Mouse (Mus musculus) heart, embryonic 10.5 days (tissue): ENCODE measurements around the gene Bdkrb2. TPM values are rescaled to one million over a fixed set of nuclear protein-coding genes. Genes with fewer than 3 reads are reported as not detected.

Experiments
- DNase-seq: peaks from one replicate; pipeline ENCODE4 v3.0.0-alpha.2; 2017; ENCODE audit warnings: low spot score
- H3K27ac ChIP-seq: fragments of 300-500 bp; sonication (generic); 2 replicates; pipeline ENCODE4 v1.5.1; 2016; ENCODE audit warnings: mild to moderate bottlenecking
- H3K27me3 ChIP-seq: fragments of 300-500 bp; sonication (generic); 2 replicates; pipeline ENCODE4 v1.6.1; 2016; ENCODE audit warnings: mild to moderate bottlenecking; ENCODE audit not compliant: poor library complexity, insufficient read depth, severe bottlenecking
- H3K36me3 ChIP-seq: fragments of 300-500 bp; sonication (generic); 2 replicates; pipeline ENCODE4 v1.6.1; 2016; ENCODE audit warnings: mild to moderate bottlenecking, moderate library complexity
- H3K4me1 ChIP-seq: fragments of 300-500 bp; sonication (generic); 2 replicates; pipeline ENCODE4 v1.6.1; 2016; ENCODE audit warnings: mild to moderate bottlenecking
- H3K4me3 ChIP-seq: fragments of 300-500 bp; sonication (generic); 2 replicates; pipeline ENCODE4 v1.5.1; 2016; ENCODE audit warnings: mild to moderate bottlenecking, moderate library complexity
- H3K9me3 ChIP-seq: fragments of 300-500 bp; sonication (generic); 2 replicates; pipeline ENCODE4 v1.6.1; 2016; ENCODE audit warnings: mild to moderate bottlenecking, moderate library complexity
- WGBS: fragments of 180-500 bp; shearing (Covaris S2); methylation state at CpG from one replicate; pipeline ENCODE4 v1.1.7; 2016; 5-methylcytosine and 5-hydroxymethylcytosine counted together
- polyA plus RNA-seq: library from polyadenylated mRNA; unstranded; fragments of >200 nt; fragmentation: Nextera tagmentation; extraction: Ambion mirVana; gene quantifications from 2 replicates; pipeline ENCODE4 v1.2.1, GENCODE M21; 2016

Bdkrb2 gene
- polyA plus RNA-seq, 1 experiment from 2014 or later = 1.4 TPM

DNA sequence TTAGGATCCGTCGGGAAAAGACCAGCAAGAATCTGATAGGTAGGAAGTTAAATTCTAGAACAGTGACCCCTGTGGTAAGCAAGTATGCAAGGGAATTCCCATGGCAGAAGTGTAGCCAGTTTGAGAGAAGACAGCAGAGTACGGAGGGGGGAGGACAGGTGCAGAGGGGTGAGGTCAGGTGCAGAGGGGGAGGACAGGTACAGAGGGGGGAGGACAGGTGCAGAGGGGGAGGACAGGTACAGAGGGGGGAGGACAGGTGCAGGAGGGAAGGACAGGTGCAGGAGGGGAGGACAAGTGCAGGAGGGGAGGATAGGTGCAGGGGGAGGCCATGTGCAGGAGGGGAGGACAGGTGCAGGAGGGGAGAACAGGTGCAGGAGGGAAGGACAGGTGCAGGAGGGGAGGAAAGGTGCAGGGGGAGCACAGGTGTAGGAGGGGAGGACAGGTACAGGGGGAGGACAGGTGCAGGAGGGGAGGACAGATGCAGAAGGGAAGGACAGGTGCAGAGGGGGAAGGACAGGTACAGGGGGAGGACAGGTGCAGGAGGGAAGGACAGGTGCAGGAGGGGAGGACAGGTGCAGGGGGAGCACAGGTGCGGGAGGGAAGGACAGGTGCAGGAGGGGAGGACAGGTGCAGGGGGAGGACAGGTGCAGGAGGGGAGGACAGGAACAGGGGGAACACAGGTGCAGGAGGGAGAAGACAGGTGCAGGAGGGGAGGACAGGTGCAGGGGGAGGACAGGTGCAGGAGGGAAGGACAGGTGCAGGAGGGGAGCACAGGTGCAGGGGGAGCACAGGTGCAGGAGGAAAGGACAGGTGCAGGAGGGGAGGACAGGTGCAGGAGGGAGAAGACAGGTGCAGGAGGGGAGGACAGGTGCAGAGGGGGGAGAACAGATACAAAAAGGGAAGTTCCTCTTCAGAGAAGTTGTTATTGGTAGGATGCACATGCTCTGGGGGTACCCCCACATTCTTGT lies 12.9 kb upstream of the Bdkrb2 start:
- Histone ChIP-seq H3K27ac (0 out of 2 replicates have a peak overlapping the region, but pooled peaks have one; percentile 38), H3K9me3 (no peaks in the 10 kb centered on the region), H3K4me1 (peaks cover 63% of the 10 kb centered on the region), H3K27me3 (peaks cover 4% of the 10 kb centered on the region; the same call in 1 of the 2 replicates), H3K4me3 (no peak overlapping the region), H3K36me3 (no peaks in the 10 kb centered on the region)
- no peak for DNase-seq
- 67% methylated on average over 4 of the region's 4 CpGs for WGBS

DNA sequence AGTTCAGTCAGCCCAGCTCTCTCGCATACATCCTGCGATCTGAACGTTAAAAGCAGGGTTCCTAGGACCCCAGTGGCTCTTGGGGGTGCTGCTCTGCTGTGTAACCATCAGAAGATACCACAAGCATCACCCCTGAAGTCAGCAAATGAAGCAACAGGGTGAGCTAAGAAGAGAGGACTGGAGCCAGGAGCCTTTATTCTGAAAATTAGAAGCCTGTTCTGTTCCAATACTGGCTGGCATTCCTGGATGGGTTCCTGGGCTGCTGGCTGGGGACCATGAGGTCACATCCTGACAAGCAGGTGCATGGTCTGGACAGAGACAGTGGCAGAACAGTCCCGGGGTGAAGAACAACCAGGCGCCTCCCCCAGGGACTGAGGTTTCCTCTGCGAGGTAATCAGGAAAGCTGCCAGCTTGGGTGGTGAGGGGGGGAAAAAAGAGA lies 11.5 kb upstream of the Bdkrb2 start:
- DNase-seq = no peak
- Histone ChIP-seq H3K9me3 (no peaks in the 10 kb centered on the region), H3K4me3 (no peak overlapping the region), H3K27me3 (peaks cover 4% of the 10 kb centered on the region; the same call in 1 of the 2 replicates), H3K4me1 (peaks cover 63% of the 10 kb centered on the region), H3K27ac (0 out of 2 replicates have a peak overlapping the region, but pooled peaks have one; percentile 56), H3K36me3 (no peaks in the 10 kb centered on the region)
- WGBS = 52% methylated on average over 6 of the region's 6 CpGs

GRCm38 (mm10) chr12:105554151-105554772 lies 8.8 kb upstream of the Bdkrb2 start:
- no peaks in the 10 kb centered on the region for H3K9me3 ChIP-seq
- no peaks in the 10 kb centered on the region for H3K36me3 ChIP-seq
- H3K27ac ChIP-seq = peak overlapping the region; percentile 86
- H3K27me3 ChIP-seq = peaks cover 4% of the 10 kb centered on the region
- no peak overlapping the region for H3K4me3 ChIP-seq
- H3K4me1 ChIP-seq = peaks cover 56% of the 10 kb centered on the region
- no peak for DNase-seq
- WGBS = 44% methylated on average over 8 of the region's 8 CpGs

DNA sequence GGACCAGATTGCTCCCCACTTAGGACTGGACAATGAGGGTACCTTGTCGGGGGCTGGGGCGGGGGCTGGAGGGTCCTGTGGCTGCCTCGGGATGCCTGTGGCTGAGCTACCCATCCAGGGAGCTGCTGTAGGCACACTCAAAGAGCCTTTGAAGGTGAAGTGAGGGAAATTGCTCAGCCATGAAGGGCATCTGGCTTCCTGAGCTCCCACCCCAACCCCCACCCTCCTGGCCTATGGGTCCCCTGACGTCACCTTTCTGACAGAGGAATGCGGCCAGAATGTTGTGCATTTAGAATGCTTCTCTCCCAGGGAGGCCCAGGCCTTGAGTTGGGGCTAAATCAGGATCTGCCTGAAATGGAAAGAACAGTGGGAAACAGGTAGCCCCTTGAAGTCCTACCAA lies 7.9 kb upstream of the Bdkrb2 start:
- H3K9me3 ChIP-seq = no peaks in the 10 kb centered on the region
- peaks cover 52% of the 10 kb centered on the region for H3K4me1 ChIP-seq
- 0 out of 2 replicates have a peak overlapping the region, but pooled peaks have one; percentile 2 for H3K4me3 ChIP-seq
- H3K27me3 ChIP-seq = peaks cover 4% of the 10 kb centered on the region
- peak overlapping the region; percentile 86 for H3K27ac ChIP-seq
- WGBS = 39% methylated on average over 5 of the region's 5 CpGs
- DNase-seq = peak; percentile 82
- no peaks in the 10 kb centered on the region for H3K36me3 ChIP-seq

DNA sequence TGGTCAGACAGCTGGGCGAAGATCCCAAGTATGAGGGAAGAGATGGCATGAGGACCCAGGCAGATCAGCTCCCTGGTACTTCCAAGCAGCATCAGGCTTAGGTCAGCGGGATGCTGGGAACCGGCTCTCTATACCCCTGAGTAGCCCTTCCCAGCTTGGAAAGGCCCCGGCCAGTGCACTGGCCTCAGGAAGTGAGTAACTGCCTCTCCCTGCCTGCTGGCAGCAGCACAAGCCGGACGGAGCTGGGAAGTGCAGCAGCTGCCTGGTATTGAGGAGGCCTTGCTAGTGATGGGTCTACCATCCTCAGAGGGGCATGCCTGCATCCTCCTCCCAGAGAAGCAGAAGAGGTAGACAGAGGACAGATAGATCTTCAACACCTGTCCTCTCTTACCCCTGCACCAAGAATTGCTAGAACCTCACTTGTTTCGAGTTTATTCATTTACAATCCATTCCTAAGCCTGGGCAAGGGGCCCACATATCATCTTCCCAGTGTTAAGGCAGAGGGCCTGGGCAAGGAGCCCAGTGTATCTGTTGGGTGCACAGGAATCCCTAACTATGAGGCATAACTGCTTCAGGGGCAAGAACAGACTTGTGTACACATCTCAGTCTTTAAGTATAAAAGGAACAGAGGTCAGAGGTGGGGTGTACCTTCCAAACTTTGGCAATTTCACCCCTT lies 5.6 kb upstream of the Bdkrb2 start:
- 53% methylated on average over 7 of the region's 7 CpGs for WGBS
- DNase-seq = no peak
- Histone ChIP-seq H3K27me3 (peaks cover 20% of the 10 kb centered on the region), H3K4me1 (peaks cover 58% of the 10 kb centered on the region), H3K4me3 (no peak overlapping the region), H3K9me3 (no peaks in the 10 kb centered on the region), H3K36me3 (no peaks in the 10 kb centered on the region), H3K27ac (peak overlapping the region; percentile 86; the same call in 1 of the 2 replicates)

- no peak for DNase-seq
- peak overlapping the region; percentile 80 for H3K27ac ChIP-seq
- WGBS = 38% methylated on average over 8 of the region's 8 CpGs
- H3K9me3 ChIP-seq = no peaks in the 10 kb centered on the region
- H3K4me3 ChIP-seq = no peak overlapping the region
- H3K4me1 ChIP-seq = peaks cover 67% of the 10 kb centered on the region
- no peaks in the 10 kb centered on the region for H3K36me3 ChIP-seq
- peaks cover 51% of the 10 kb centered on the region for H3K27me3 ChIP-seq
Observed at GRCm38 (mm10) chr12:105561007-105561534, 2.0 kb upstream of the Bdkrb2 start.

DNA sequence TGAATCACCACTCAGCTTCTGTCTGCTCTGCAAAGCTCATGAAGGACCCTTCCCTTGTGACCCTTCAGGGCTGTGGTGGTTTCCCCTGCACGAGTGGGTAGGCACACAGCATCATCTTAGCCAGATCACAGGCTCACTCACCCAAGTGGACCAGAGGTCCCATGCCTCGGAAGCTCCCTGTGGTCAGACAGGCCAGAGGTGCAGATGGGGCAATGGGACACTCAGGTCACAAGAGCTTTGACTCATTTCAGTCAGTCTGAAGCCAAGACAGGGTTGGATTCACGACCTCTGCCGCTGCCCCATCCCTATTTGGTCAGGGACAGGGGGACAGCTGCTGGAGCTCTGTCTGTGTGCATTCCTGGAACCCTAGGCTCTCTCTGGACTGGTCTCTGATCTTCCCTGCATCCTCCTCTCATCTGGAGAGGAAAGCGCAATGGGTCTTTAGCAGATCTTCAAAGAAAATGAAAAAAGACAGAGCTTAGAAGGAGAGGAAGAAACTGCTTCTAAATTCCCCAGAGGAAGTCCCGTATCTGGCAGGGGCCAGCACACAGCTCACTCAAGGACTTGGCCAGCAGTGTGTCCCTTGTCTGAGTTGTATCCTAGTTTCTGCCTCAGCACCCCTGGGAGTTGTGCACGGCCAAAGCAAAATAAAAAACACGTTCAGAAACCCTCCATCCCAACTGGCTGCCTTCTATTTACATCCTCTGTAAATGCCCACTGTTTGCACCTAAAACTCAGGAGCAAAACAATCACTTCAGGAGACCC lies 788 bp upstream of the Bdkrb2 start:
- Histone ChIP-seq H3K9me3 (0 out of 2 replicates have a peak, but pooled peaks cover 5% of the 10 kb centered on the region), H3K4me3 (peak overlapping the region; percentile 60), H3K27me3 (peaks cover 51% of the 10 kb centered on the region), H3K27ac (peak overlapping the region; percentile 80), H3K4me1 (peaks cover 58% of the 10 kb centered on the region), H3K36me3 (0 out of 2 replicates have a peak, but pooled peaks cover 4% of the 10 kb centered on the region)
- no peak for DNase-seq
- 21% methylated on average over 8 of the region's 8 CpGs for WGBS

DNA sequence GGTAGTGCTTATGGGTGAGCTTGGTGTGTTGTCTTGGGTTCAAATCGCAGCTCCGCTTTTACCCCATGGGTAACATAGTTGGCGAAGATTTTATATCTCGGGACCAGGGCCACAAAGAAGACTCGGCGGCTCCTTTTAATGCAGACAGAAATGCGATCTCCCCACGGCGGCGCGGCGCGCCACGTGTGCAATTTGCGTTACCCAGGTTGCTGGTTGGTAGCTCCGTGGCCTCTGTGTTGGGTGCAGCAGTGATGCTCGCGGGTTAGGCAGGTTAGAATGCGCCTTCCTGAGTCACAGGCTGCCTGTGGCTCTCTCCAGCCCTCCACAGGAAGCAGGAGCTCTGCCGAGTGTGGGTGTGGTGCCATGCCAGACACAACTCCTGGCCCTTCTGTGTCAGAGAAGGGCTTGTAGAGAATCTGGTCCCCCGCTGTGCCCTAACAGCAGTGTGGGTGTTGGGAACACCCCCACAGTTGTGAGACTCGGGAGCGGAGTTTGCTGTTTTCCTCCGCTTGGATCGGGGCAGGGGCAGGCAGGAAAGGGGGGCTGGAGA lies 775 bp downstream of the Bdkrb2 start:
- Histone ChIP-seq H3K36me3 (0 out of 2 replicates have a peak, but pooled peaks cover 4% of the 10 kb centered on the region), H3K27ac (peak overlapping the region; percentile 80), H3K9me3 (0 out of 2 replicates have a peak, but pooled peaks cover 6% of the 10 kb centered on the region), H3K4me1 (peaks cover 52% of the 10 kb centered on the region), H3K4me3 (peak overlapping the region; percentile 60), H3K27me3 (peaks cover 51% of the 10 kb centered on the region)
- DNase-seq = no peak
- whole genome bisulfite sequencing = 9% methylated on average over 25 of the region's 25 CpGs

DNA sequence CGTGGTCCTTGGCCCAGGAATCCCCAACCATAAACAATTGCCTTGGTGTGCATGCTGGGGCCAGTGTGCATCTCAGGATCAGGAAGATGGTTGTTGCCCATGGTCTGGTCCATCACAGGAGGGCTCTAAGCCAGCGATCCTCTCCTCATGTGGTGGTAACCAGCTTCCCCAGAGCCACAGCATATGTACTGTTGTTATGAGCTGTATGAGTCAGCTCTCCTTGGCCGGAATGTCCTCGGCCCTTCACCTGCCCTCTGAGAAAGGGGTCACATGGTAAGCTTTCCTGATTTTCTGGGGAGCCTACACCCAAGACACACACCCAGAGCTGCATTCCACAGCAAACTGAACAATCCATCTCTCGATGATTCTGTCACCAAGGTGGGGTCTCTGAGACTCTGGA lies 2.2 kb downstream of the Bdkrb2 start:
- Histone ChIP-seq H3K9me3 (0 out of 2 replicates have a peak, but pooled peaks cover 6% of the 10 kb centered on the region), H3K27ac (no peak overlapping the region), H3K4me1 (peaks cover 53% of the 10 kb centered on the region), H3K4me3 (no peak overlapping the region), H3K36me3 (0 out of 2 replicates have a peak, but pooled peaks cover 4% of the 10 kb centered on the region), H3K27me3 (peaks cover 51% of the 10 kb centered on the region)
- DNase-seq = no peak
- WGBS = 77% methylated on average over 5 of the region's 5 CpGs

DNA sequence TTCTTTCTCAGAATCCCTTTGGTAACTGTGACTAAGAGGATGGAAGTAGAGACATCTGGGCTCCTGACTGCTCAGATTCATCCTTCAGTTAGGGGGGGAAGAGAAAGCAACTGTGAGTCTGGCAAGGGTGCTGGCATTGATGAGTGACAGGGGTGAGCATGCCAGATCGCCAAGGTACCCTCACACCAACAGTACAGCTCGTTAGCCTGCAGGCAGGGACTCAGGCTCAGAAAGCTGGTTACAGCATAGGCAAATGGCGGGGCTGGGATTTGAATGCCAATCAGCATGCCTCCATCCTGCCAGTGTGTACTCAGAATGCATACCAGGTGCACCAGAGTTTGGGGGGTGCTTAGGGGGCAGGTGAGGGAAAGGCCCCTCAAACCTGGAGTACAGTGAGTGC lies 8.8 kb downstream of the Bdkrb2 start:
- no peak overlapping the region for H3K4me3 ChIP-seq
- DNase-seq = no peak
- 69% methylated on average over 3 of the region's 3 CpGs for WGBS
- H3K4me1 ChIP-seq = peaks cover 23% of the 10 kb centered on the region
- H3K36me3 ChIP-seq = 0 out of 2 replicates have a peak, but pooled peaks cover 2% of the 10 kb centered on the region
- H3K27ac ChIP-seq = 0 out of 2 replicates have a peak overlapping the region, but pooled peaks have one; percentile 18
- H3K27me3 ChIP-seq = no peaks in the 10 kb centered on the region
- 0 out of 2 replicates have a peak, but pooled peaks cover 5% of the 10 kb centered on the region for H3K9me3 ChIP-seq

- no peaks in the 10 kb centered on the region for H3K9me3 ChIP-seq
- peaks cover 23% of the 10 kb centered on the region for H3K4me1 ChIP-seq
- WGBS = 72% methylated on average over 2 of the region's 2 CpGs
- no peak for DNase-seq
- H3K27ac ChIP-seq = no peak overlapping the region
- H3K27me3 ChIP-seq = no peaks in the 10 kb centered on the region
- H3K4me3 ChIP-seq = no peak overlapping the region
- H3K36me3 ChIP-seq = no peaks in the 10 kb centered on the region
Observed at GRCm38 (mm10) chr12:105572622-105573021, 9.6 kb downstream of the Bdkrb2 start.
